Mouse (Mus musculus): ENCODE data around the gene Elovl7.

Gene Elovl7

DNA sequence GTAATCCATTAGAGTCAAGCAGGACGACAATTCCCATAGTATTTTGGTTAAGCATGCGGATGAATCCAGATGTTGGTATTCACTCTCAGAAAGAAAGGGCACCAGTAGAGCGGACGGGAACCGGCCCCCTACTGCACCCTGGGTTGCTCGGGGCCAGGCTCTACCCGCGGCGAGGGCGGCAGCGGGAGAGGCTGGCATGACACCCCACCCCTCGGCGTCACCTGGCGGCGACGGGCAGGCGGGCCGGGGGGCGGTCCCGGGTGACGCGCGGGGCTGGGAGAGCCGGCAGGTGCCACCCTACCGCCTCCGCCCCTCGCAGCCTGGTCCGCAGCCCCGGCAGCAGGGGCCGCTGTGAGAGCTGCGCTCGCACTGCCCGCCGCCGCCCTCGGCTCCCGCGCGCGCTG lies at the start of gene Elovl7:
Gene Elovl7, plus strand, starts transcription at position 324 of the 404 bp plus-strand sequence.
- DNase-seq = peak; percentile 88

GRCm38 (mm10) chr13:108164621-108165020 lies 49.6 kb upstream of the Elovl7 start:
- peak; percentile 46 for DNase-seq

- no peak for DNase-seq
Measured at GRCm38 (mm10) chr13:108170002-108170401, 44.2 kb upstream of the Elovl7 start.

DNA sequence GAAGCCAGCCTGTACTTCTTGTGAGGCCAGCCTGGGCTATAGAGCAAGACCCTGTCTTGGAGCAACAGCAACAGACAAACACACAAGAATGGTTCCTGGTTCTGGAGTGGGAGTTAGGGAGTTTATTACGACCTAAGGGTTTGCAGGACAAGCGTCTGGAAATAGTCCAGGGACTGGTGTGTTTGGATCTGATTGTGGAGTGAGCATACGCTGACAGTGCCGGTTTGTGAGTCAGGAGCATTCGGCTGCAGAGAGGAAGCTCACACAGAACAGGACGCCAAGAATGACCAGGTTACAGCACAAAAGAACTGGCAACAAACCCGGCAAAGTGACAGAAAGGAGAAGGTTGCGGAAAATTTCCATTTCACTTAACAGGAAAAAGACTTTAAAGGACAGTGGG lies 43.7 kb upstream of the Elovl7 start:
- DNase-seq = peak; percentile 87

- no peak for DNase-seq
Measured at GRCm38 (mm10) chr13:108179618-108180017, 34.6 kb upstream of the Elovl7 start.

- DNase-seq = no peak
Measured at GRCm38 (mm10) chr13:108180821-108181220, 33.4 kb upstream of the Elovl7 start.

GRCm38 (mm10) chr13:108184743-108185255 lies 29.4 kb upstream of the Elovl7 start:
- no peak for DNase-seq

DNA sequence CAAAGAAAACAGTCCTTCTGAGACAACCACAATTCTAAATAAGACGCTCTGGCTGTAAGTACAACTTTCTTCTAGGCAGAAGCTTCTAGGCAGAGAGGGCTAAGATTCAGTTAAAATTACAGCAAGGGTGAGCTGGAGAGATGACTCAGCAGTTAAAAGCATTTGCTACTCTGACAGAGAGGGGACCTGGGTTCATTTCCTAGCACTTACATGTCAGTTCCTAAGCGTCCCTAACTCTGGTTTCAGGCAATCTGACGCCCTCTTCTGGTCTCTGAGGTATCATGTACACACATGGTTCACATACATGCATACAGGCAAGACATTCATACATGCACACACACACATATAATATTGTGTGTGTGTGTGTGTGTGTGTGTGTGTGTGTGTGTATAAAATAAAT lies 28.7 kb upstream of the Elovl7 start:
- DNase-seq = no peak

GRCm38 (mm10) chr13:108187994-108188393 lies 26.2 kb upstream of the Elovl7 start:
- no peak for DNase-seq

- DNase-seq = no peak
Measured at GRCm38 (mm10) chr13:108191074-108191720, 23.0 kb upstream of the Elovl7 start.

DNA sequence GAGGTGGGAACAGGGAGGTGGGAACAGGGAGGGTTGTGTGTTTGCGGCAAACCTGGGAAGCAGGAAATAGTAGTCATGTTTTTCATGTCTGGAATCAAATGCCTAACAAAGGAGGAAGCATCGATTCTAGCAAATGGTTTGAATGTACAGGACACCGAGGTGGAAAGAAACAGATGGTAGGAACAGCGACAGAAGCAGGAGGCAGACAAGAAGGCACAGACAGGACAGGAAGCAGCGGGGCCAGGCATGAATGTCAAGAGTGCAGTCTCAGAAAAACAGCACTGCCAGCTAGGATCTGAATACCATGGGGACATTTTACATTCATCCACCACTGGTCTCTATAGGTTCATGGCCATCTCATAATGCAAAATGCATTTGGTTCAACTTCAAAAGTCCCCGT lies 18.7 kb upstream of the Elovl7 start:
- DNase-seq = no peak

- DNase-seq = no peak
Measured at GRCm38 (mm10) chr13:108204857-108205256, 9.3 kb upstream of the Elovl7 start.

- DNase-seq = no peak
Measured at GRCm38 (mm10) chr13:108207447-108207846, 6.8 kb upstream of the Elovl7 start.

GRCm38 (mm10) chr13:108208090-108208489 lies 6.1 kb upstream of the Elovl7 start:
- no peak for DNase-seq

DNA sequence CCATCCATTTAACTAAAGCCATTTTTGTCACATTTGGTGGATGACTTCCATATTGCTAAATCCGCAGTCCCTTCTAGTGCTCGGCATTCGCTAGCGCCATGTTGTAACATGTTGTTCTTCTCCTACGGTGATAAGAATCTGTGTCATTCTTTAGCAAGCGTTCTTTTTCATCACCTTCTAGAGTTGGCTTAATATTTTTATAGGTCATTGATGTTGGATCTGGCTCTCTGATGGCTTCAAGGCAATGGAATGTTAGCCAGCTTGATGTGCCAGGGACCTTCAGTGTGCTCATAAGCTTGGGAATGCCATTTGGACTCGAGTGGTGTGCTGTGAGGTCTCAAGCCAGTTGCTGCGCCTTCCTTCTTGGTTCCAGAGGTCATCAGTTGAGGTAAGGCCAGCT lies 3.2 kb upstream of the Elovl7 start:
- no peak for DNase-seq

DNA sequence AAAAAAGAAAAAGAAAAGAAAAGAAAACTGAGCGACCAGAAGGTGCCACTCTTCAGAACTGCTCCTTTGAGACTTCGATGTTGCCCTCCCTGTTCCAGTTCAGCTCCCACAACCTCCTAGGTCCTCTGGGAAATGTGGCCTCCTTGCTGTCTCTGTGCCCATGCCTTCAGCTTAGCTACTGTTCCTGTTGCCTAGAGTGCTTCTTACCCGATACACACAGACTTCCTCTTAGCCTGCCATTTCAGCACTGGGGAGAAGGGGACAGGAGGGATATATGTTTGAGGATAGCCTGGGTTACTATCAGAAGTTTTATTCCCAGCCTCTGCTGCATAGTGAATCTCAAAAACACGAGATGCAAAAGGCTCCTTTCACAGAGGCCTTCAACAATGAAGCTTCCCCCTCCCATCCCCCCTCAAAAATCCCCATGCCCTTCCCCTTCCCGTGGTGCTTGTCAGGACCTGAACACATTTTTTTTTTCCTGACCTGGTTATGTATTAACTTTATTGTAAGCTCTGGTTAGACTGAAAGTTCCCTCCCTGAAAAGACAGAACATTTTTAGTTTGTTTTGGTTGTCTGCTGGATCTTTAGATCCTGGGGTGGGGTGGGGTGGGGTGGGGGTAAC lies 1.7 kb upstream of the Elovl7 start:
- DNase-seq = no peak

DNA sequence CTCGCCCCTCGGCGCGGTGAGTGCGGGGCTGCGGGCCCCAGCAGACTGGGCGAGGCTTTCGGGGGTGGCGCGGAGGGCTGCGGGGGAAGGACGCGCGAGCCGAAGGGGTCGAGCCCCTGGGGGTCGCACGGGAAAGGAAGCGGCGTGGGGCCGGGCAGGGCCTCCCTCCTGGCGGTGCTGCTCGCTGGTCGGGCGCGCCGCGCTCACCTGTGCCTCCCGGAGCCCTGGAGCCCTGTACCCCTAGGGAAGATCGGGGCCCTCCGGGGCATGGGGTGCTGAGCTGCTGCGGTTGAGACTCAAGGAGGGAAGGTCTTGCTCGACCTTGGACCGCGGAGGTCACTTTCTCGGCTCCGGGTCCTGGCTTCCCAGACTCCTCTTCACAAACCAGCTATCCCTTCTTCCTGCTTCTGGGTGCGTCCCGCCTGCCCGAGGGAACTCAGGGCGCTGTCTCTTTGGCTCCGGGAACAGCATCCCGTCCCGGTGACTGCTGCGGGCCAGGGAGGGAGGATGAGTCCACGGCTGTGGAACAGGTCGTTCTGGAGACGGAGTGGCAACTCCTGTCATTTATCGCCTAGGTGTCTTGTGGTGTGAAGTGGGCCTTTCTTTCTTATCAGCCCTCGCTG lies 392 bp downstream of the Elovl7 start:
- peak; percentile 49 for DNase-seq

DNA sequence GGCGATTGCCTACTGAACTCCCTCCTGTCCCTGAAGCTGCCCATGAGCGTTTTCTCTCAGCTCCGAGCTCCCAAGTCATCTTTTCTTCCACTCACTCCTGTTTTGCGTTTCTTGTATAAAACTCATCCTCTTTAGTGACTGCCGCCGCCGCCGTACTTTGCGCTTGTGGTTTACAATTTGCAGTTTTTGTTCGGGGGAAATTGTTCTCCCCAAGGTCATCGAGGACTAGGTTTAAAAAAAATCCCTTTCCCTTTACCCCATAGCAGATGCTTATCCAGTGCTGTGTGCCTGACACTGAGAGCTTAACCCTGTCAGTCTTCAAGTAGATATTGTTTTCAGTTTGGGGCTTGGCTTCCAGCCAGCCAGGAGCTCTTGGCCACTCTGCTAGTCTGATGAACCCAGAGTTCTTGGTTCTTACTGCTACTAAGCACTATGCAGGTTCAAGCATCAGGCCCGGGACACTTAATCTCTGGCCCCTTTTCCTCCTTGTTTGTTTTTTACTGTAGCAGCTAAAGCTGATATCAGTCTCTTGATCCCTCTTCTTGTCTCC lies 1.1 kb downstream of the Elovl7 start:
- peak; percentile 22 for DNase-seq

GRCm38 (mm10) chr13:108219773-108220172 lies 5.6 kb downstream of the Elovl7 start:
- no peak for DNase-seq

GRCm38 (mm10) chr13:108229191-108229590 lies 15.0 kb downstream of the Elovl7 start:
- no peak for DNase-seq

DNA sequence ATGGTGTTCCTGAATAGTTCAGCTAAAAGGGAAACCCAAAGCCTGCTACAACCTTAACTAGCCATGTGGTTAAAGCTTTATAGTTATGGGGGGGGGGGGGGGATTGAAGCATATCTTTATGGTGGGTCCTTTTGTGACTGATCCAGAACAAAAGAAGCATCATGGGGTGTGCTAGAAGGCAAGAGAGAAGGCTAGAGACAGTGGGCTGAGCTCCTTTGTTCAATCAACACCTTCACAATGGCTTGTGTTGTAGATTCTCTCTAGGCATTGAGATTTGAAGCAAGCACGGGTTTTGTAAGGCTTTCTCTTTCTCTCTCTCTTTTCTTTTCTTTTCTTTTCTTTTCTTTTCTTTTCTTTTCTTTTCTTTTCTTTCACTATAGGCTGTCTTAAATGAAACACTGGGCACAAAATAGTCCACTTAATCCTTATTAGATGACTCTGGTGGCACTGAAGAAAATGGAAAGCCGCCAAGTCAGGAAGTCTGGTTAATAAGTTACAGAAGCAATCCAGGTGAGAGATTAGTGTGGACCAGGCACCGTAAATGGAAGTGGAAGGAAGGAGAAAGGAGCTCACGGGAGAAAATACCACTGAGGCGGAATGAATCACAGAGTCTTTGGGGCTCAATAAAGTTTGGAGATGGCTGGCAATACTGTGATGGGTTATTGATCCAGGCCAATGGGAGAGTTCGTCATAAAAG lies 15.6 kb downstream of the Elovl7 start:
- DNase-seq = no peak

- DNase-seq = peak; percentile 22
Measured at GRCm38 (mm10) chr13:108240012-108240411, 25.8 kb downstream of the Elovl7 start.

GRCm38 (mm10) chr13:108241715-108242114 lies 27.5 kb downstream of the Elovl7 start:
- no peak for DNase-seq
